Mouse (Mus musculus): ENCODE results near the gene Ninj1. TPM values are rescaled to one million over a fixed set of nuclear protein-coding genes. Genes with fewer than 3 reads are reported as not detected.

The Ninj1 gene
- total RNA-seq, 2 experiments from 2014 or later = 0.76 to 27.2 TPM

GRCm38 (mm10) chr13:49169448-49170207, 17.7 kb upstream of the Ninj1 start:
- peak; percentile 58; the same call in 1 of the 2 replicates for ATAC-seq (replicated peaks; ENCODE audit: low FRiP score, poor library complexity, severe bottlenecking)

- no peak for ATAC-seq (replicated peaks; ENCODE audit: low FRiP score, poor library complexity, severe bottlenecking)
Observed at GRCm38 (mm10) chr13:49170623-49171022, 16.7 kb upstream of the Ninj1 start.

- ATAC-seq (replicated peaks; ENCODE audit: low FRiP score, poor library complexity, severe bottlenecking) = no peak
Observed at GRCm38 (mm10) chr13:49171729-49172128, 15.6 kb upstream of the Ninj1 start.

GRCm38 (mm10) chr13:49172335-49172734, 14.9 kb upstream of the Ninj1 start:
- no peak for ATAC-seq (replicated peaks; ENCODE audit: low FRiP score, poor library complexity, severe bottlenecking)

GRCm38 (mm10) chr13:49172971-49173596, 14.2 kb upstream of the Ninj1 start:
- peak; percentile 71; the same call in 1 of the 2 replicates for ATAC-seq (replicated peaks; ENCODE audit: low FRiP score, poor library complexity, severe bottlenecking)

GRCm38 (mm10) chr13:49175509-49175908, 11.8 kb upstream of the Ninj1 start:
- no peak for ATAC-seq (replicated peaks; ENCODE audit: low FRiP score, poor library complexity, severe bottlenecking)

GRCm38 (mm10) chr13:49178839-49179585, 8.3 kb upstream of the Ninj1 start:
- no peak for ATAC-seq (replicated peaks; ENCODE audit: low FRiP score, poor library complexity, severe bottlenecking)

GRCm38 (mm10) chr13:49180274-49180673, 7.0 kb upstream of the Ninj1 start:
- no peak for ATAC-seq (replicated peaks; ENCODE audit: low FRiP score, poor library complexity, severe bottlenecking)

GRCm38 (mm10) chr13:49180691-49181090, 6.6 kb upstream of the Ninj1 start:
- no peak for ATAC-seq (replicated peaks; ENCODE audit: low FRiP score, poor library complexity, severe bottlenecking)

GRCm38 (mm10) chr13:49181411-49181984, 5.8 kb upstream of the Ninj1 start:
- no peak for ATAC-seq (replicated peaks; ENCODE audit: low FRiP score, poor library complexity, severe bottlenecking)

- no peak for ATAC-seq (replicated peaks; ENCODE audit: low FRiP score, poor library complexity, severe bottlenecking)
Observed at GRCm38 (mm10) chr13:49183161-49183560, 4.1 kb upstream of the Ninj1 start.

- ATAC-seq (replicated peaks; ENCODE audit: low FRiP score, poor library complexity, severe bottlenecking) = no peak
Observed at GRCm38 (mm10) chr13:49183646-49184045, 3.6 kb upstream of the Ninj1 start.

- ATAC-seq (replicated peaks; ENCODE audit: low FRiP score, poor library complexity, severe bottlenecking) = 0 out of 2 replicates have a peak, but pooled peaks have one; percentile 28
Observed at GRCm38 (mm10) chr13:49186798-49187287, 442 bp upstream of the Ninj1 start.

- peak; percentile 15; the same call in 1 of the 2 replicates for ATAC-seq (replicated peaks; ENCODE audit: low FRiP score, poor library complexity, severe bottlenecking)
Observed at GRCm38 (mm10) chr13:49188219-49188965, 1.1 kb downstream of the Ninj1 start.

- no peak for ATAC-seq (replicated peaks; ENCODE audit: low FRiP score, poor library complexity, severe bottlenecking)
Observed at GRCm38 (mm10) chr13:49188966-49189360, 1.7 kb downstream of the Ninj1 start.

- ATAC-seq (replicated peaks; ENCODE audit: low FRiP score, poor library complexity, severe bottlenecking) = no peak
Observed at GRCm38 (mm10) chr13:49189970-49190870, 2.9 kb downstream of the Ninj1 start.

- no peak for ATAC-seq (replicated peaks; ENCODE audit: low FRiP score, poor library complexity, severe bottlenecking)
Observed at GRCm38 (mm10) chr13:49190876-49191672, 3.8 kb downstream of the Ninj1 start.

- no peak for ATAC-seq (replicated peaks; ENCODE audit: low FRiP score, poor library complexity, severe bottlenecking)
Observed at GRCm38 (mm10) chr13:49191673-49192035, 4.4 kb downstream of the Ninj1 start.
